Comparison of ENCODE assay signal across 21 mouse cellular contexts in genomic region chr10:39431265-39431664, GRCm38 (mm10).
DNase-seq lines count a peak whose midpoint lies in the region; ATAC-seq and TF ChIP-seq lines count a peak whose summit lies in the region.
"Had no signal": no experiment of that assay in that cellular context is flagged by ENCODE, and none has a peak within 500 bp of the region (broad histone marks: within the 10 kb centered on the region; RNA-seq: fewer than 3 reads in every experiment).

No protein-coding gene starts in this region.

- H3K9ac ChIP-seq in forebrain, embryonic 14.5 days (ENCODE audit: low read length), result no peak overlapping the region
- H3K9ac ChIP-seq in hindbrain, embryonic 13.5 days, result no peak overlapping the region
- H3K9ac ChIP-seq in hindbrain, embryonic 11.5 days (ENCODE audit: low read depth, low read length), result no peak overlapping the region
- no peak overlapping the region for H3K9ac ChIP-seq in midbrain, embryonic 13.5 days (replicated peaks)
- H3K9ac ChIP-seq in midbrain, embryonic 14.5 days (replicated peaks; ENCODE audit: low read length), result no peak overlapping the region

- no peaks in the 10 kb centered on the region for H3K36me3 ChIP-seq in forebrain, embryonic 10.5 days (replicated peaks)
- no peaks in the 10 kb centered on the region for H3K36me3 ChIP-seq in forebrain, embryonic 14.5 days (ENCODE audit: control insufficient read depth, insufficient read depth, low read length)
- no peaks in the 10 kb centered on the region for H3K36me3 ChIP-seq in hindbrain, embryonic 13.5 days
- no peaks in the 10 kb centered on the region for H3K36me3 ChIP-seq in hindbrain, embryonic 11.5 days (ENCODE audit: control insufficient read depth, insufficient read depth, low read length)
- no peaks in the 10 kb centered on the region for H3K36me3 ChIP-seq in midbrain, embryonic 13.5 days
- H3K36me3 ChIP-seq in midbrain, embryonic 14.5 days (ENCODE audit: control insufficient read depth, insufficient read depth, low read length), result no peaks in the 10 kb centered on the region

- no peak for DNase-seq in forebrain, embryonic 10.5 days (ENCODE audit: extremely low spot score, low spot score)
- DNase-seq in forebrain, embryonic 14.5 days (ENCODE audit: low spot score), result no peak
- DNase-seq in hindbrain, embryonic 11.5 days (ENCODE audit: low spot score), result no peak
- DNase-seq in midbrain, embryonic 14.5 days, result no peak
- DNase-seq in cerebellum, adult 18-20 months, result no peak
- DNase-seq: adrenal gland, postnatal 36 days; cerebellum, adult 9-11 months; gastrocnemius, postnatal 36 days; heart, postnatal 14 days; kidney, adult 18-20 months; kidney, postnatal 10 days; layer of hippocampus, postnatal 36 days; retina, postnatal 1 day; right cerebral cortex, postnatal 25 days; thymus, postnatal 14 days had no signal

- no peak for TF ChIP-seq POLR2A in olfactory bulb, adult 2 months (IDR thresholded peaks at IDR 0.05; ENCODE audit: insufficient read depth, low read depth, low read length)

- no peak overlapping the region for H3K4me2 ChIP-seq in forebrain, embryonic 14.5 days (ENCODE audit: low read length)
- no peak overlapping the region for H3K4me2 ChIP-seq in hindbrain, embryonic 13.5 days
- H3K4me2 ChIP-seq in hindbrain, embryonic 11.5 days (replicated peaks; ENCODE audit: low read depth, low read length), result no peak overlapping the region
- no peak overlapping the region for H3K4me2 ChIP-seq in midbrain, embryonic 13.5 days (replicated peaks)
- H3K4me2 ChIP-seq in midbrain, embryonic 14.5 days (ENCODE audit: low read length), result no peak overlapping the region
- H3K4me2 ChIP-seq: heart, embryonic 11.5 days had no signal

- no peaks in the 10 kb centered on the region for H3K9me3 ChIP-seq in forebrain, embryonic 10.5 days
- no peaks in the 10 kb centered on the region for H3K9me3 ChIP-seq in forebrain, embryonic 14.5 days (replicated peaks; ENCODE audit: control insufficient read depth, low read length)
- H3K9me3 ChIP-seq in hindbrain, embryonic 13.5 days, result no peaks in the 10 kb centered on the region
- H3K9me3 ChIP-seq in hindbrain, embryonic 11.5 days (ENCODE audit: control insufficient read depth, low read length), result no peaks in the 10 kb centered on the region
- H3K9me3 ChIP-seq in midbrain, embryonic 13.5 days, result no peaks in the 10 kb centered on the region
- no peaks in the 10 kb centered on the region for H3K9me3 ChIP-seq in midbrain, embryonic 14.5 days (ENCODE audit: control insufficient read depth, low read length)

- H3K4me3 ChIP-seq in forebrain, embryonic 10.5 days, result no peak overlapping the region
- no peak overlapping the region for H3K4me3 ChIP-seq in forebrain, embryonic 14.5 days (ENCODE audit: low read depth, low read length)
- H3K4me3 ChIP-seq in hindbrain, embryonic 13.5 days, result no peak overlapping the region
- H3K4me3 ChIP-seq in hindbrain, embryonic 11.5 days (ENCODE audit: low read depth, low read length), result no peak overlapping the region
- H3K4me3 ChIP-seq in midbrain, embryonic 13.5 days (replicated peaks), result no peak overlapping the region
- no peak overlapping the region for H3K4me3 ChIP-seq in midbrain, embryonic 14.5 days (replicated peaks; ENCODE audit: low read depth, low read length)
- H3K4me3 ChIP-seq in olfactory bulb, adult 2 months (ENCODE audit: insufficient read depth, low read depth, low read length), result no peak overlapping the region

- no peak for ATAC-seq in forebrain, embryonic 14.5 days
- ATAC-seq in hindbrain, embryonic 13.5 days (ENCODE audit: low FRiP score), result no peak
- ATAC-seq in hindbrain, embryonic 11.5 days (ENCODE audit: low FRiP score), result no peak
- no peak for ATAC-seq in midbrain, embryonic 13.5 days
- no peak for ATAC-seq in midbrain, embryonic 14.5 days (ENCODE audit: low FRiP score, low TSS enrichment)
- ATAC-seq: hindbrain, postnatal 0 days had no signal

- 92% methylated on average over 2 of the region's 2 CpGs for WGBS in forebrain, embryonic 10.5 days
- WGBS in forebrain, embryonic 14.5 days, result 93% methylated on average over 2 of the region's 2 CpGs
- 75% methylated on average over 2 of the region's 2 CpGs for WGBS in hindbrain, embryonic 13.5 days
- 82% methylated on average over 2 of the region's 2 CpGs for WGBS in hindbrain, embryonic 11.5 days
- 84% methylated on average over 2 of the region's 2 CpGs for WGBS in midbrain, embryonic 13.5 days
- 76% methylated on average over 2 of the region's 2 CpGs for WGBS in midbrain, embryonic 14.5 days
- 81% methylated on average over 2 of the region's 2 CpGs for WGBS in olfactory bulb, adult 2 months

- H3K27me3 ChIP-seq in forebrain, embryonic 10.5 days (ENCODE audit: poor library complexity, severe bottlenecking), result no peaks in the 10 kb centered on the region
- no peaks in the 10 kb centered on the region for H3K27me3 ChIP-seq in forebrain, embryonic 14.5 days (replicated peaks; ENCODE audit: control insufficient read depth, insufficient read depth, low read length)
- no peaks in the 10 kb centered on the region for H3K27me3 ChIP-seq in hindbrain, embryonic 13.5 days
- no peaks in the 10 kb centered on the region for H3K27me3 ChIP-seq in hindbrain, embryonic 11.5 days (ENCODE audit: control insufficient read depth, insufficient read depth, low read length)
- no peaks in the 10 kb centered on the region for H3K27me3 ChIP-seq in midbrain, embryonic 13.5 days
- H3K27me3 ChIP-seq in midbrain, embryonic 14.5 days (ENCODE audit: control insufficient read depth, insufficient read depth, low read length), result no peaks in the 10 kb centered on the region

- TF ChIP-seq CTCF in olfactory bulb, adult 2 months (IDR thresholded peaks at IDR 0.05; ENCODE audit: insufficient read depth, low read depth, low read length), result no peak

- H3K4me1 ChIP-seq in forebrain, embryonic 10.5 days, result peaks cover 56% of the 10 kb centered on the region
- peaks cover 17% of the 10 kb centered on the region for H3K4me1 ChIP-seq in forebrain, embryonic 14.5 days (ENCODE audit: control insufficient read depth, insufficient read depth, low read length)
- H3K4me1 ChIP-seq in hindbrain, embryonic 13.5 days (replicated peaks), result peaks cover 83% of the 10 kb centered on the region
- peaks cover 2% of the 10 kb centered on the region for H3K4me1 ChIP-seq in hindbrain, embryonic 11.5 days (replicated peaks; ENCODE audit: control insufficient read depth, insufficient read depth, low read length)
- H3K4me1 ChIP-seq in midbrain, embryonic 13.5 days (replicated peaks), result peaks cover 73% of the 10 kb centered on the region
- H3K4me1 ChIP-seq in midbrain, embryonic 14.5 days (ENCODE audit: control insufficient read depth, insufficient read depth, low read length), result peaks cover 32% of the 10 kb centered on the region
- H3K4me1 ChIP-seq in olfactory bulb, adult 2 months (ENCODE audit: control insufficient read depth, insufficient read depth, low read length), result peaks cover 44% of the 10 kb centered on the region

- H3K27ac ChIP-seq in forebrain, embryonic 10.5 days, result 0 out of 2 replicates have a peak overlapping the region, but pooled peaks have one; percentile 25
- H3K27ac ChIP-seq in forebrain, embryonic 14.5 days (ENCODE audit: low read depth, low read length), result no peak overlapping the region
- peak overlapping the region; percentile 63 for H3K27ac ChIP-seq in hindbrain, embryonic 13.5 days
- no peak overlapping the region for H3K27ac ChIP-seq in hindbrain, embryonic 11.5 days (ENCODE audit: low read depth, low read length)
- H3K27ac ChIP-seq in midbrain, embryonic 13.5 days, result 0 out of 2 replicates have a peak overlapping the region, but pooled peaks have one; percentile 36
- H3K27ac ChIP-seq in midbrain, embryonic 14.5 days (replicated peaks; ENCODE audit: low read depth, low read length), result no peak overlapping the region
- peak overlapping the region; percentile 69 for H3K27ac ChIP-seq in olfactory bulb, adult 2 months (ENCODE audit: insufficient read depth, low read depth, low read length)
- H3K27ac ChIP-seq: hindbrain, postnatal 0 days; macrophage had no signal

Comparison
In these comparisons a context has a peak if more than half of its experiments do, and no peak if none do; other contexts are left out.
1. H3K27ac ChIP-seq: peak in forebrain, embryonic 10.5 days (single experiment), hindbrain, embryonic 13.5 days (single experiment), midbrain, embryonic 13.5 days (single experiment) and olfactory bulb, adult 2 months (single experiment); none in forebrain, embryonic 14.5 days (single experiment), hindbrain, embryonic 11.5 days (single experiment) and midbrain, embryonic 14.5 days (single experiment).